Mouse (Mus musculus) spleen, adult 2 months (tissue): ENCODE results near the gene Spata2l.

Source experiments
- CTCF ChIP-seq: fragments of 200-500 bp; IDR thresholded peaks from 2 replicates; pipeline ENCODE4 v1.5.1; 2011; ENCODE audit warnings: mild to moderate bottlenecking, inconsistent platforms; ENCODE audit not compliant: insufficient read depth, insufficient read length, insufficient replicate concordance; ENCODE audit errors: extremely low read depth
- POLR2A ChIP-seq: fragments of 200-500 bp; IDR thresholded peaks from 2 replicates; pipeline ENCODE4 v1.6.1; 2011; ENCODE audit warnings: low read depth, low read length, inconsistent platforms

GRCm38 (mm10) chr8:123181391-123181790 is 54.6 kb downstream of the Spata2l start:
- no peak for TF ChIP-seq POLR2A
- no peak for TF ChIP-seq CTCF
